Mouse (Mus musculus): Measurements from ENCODE around the gene Map1lc3a.

The Map1lc3a gene

GRCm38 (mm10) chr2:155285744-155286143 lies 9.6 kb downstream of the Map1lc3a start:
- in situ Hi-C loops (cut with MboI): no loop called here

GRCm38 (mm10) chr2:155287456-155288250 lies 11.6 kb downstream of the Map1lc3a start:
- in situ Hi-C loops (cut with MboI): no loop called here

- in situ Hi-C loops (cut with MboI): no loop called here
Observed at GRCm38 (mm10) chr2:155290066-155290465, 14.0 kb downstream of the Map1lc3a start.

- in situ Hi-C loops (cut with MboI): no loop called here
Observed at GRCm38 (mm10) chr2:155293382-155293781, 17.3 kb downstream of the Map1lc3a start.

GRCm38 (mm10) chr2:155293946-155294345 lies 17.8 kb downstream of the Map1lc3a start:
- in situ Hi-C loops (cut with MboI): no loop called here

GRCm38 (mm10) chr2:155295453-155295852 lies 19.4 kb downstream of the Map1lc3a start:
- in situ Hi-C loops (cut with MboI): no loop called here

GRCm38 (mm10) chr2:155299563-155299962 lies 23.5 kb downstream of the Map1lc3a start:
- in situ Hi-C loops (cut with MboI): no loop called here

GRCm38 (mm10) chr2:155308936-155309592 lies 33.0 kb downstream of the Map1lc3a start:
- in situ Hi-C loops (cut with MboI): no loop called here

GRCm38 (mm10) chr2:155313671-155314070 lies 37.6 kb downstream of the Map1lc3a start:
- in situ Hi-C loops (cut with MboI): no loop called here

- in situ Hi-C loops (cut with MboI): no loop called here
Observed at GRCm38 (mm10) chr2:155318618-155319017, 42.5 kb downstream of the Map1lc3a start.

- in situ Hi-C loops (cut with MboI): no loop called here
Observed at GRCm38 (mm10) chr2:155320596-155320995, 44.5 kb downstream of the Map1lc3a start.

GRCm38 (mm10) chr2:155326001-155326400 lies 49.9 kb downstream of the Map1lc3a start:
- in situ Hi-C loops (cut with MboI): no loop called here
